Mouse (Mus musculus) C2C12 (cell line): ENCODE measurements around the gene Ttc39b.

Experiments used
- CEBPB ChIP-seq: IDR thresholded peaks from one replicate; pipeline ENCODE4 v1.6.1; 2011; ENCODE audit warnings: low read depth, mild to moderate bottlenecking, control low read depth, moderate library complexity
- USF1 ChIP-seq: IDR thresholded peaks from one replicate; pipeline ENCODE4 v1.6.1; 2011; ENCODE audit warnings: low read depth, mild to moderate bottlenecking, control low read depth, moderate library complexity

- TF ChIP-seq CEBPB (no peak), USF1 (no peak)
Observed at GRCm38 (mm10) chr4:83182178-83183068, 141.6 kb downstream of the Ttc39b start.
